Mouse (Mus musculus): Measurements from ENCODE around the gene Gsta1.
"Not testable (repeated sequence)": the region's sequence is repeated elsewhere in the genome, so short reads cannot be mapped to it uniquely, and the experiment has no call there.

Gene Gsta1

DNA sequence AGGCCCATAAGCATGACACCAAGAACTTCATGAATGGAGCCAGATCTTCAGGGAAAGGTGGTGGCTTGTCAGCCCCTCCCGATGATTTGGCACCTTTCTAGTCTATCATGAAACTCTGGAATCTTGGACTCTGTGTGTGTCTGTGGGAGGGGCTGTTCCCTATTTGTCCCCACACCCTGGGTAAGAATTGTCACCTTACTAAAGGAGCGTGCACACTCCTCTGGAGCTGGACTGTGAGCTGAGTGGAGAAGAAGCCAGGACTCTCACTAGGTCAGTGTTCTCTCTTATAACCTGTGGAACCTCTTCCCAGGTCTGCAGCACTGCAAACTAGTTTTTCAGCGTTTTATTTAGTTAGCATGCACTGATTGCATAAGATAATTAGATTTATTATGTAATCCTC lies at the start of gene Gsta1:
TSS of gene Gsta1 (plus strand) at position 196 of the 400 bp plus-strand sequence.
- DNase-seq (ENCODE audit: low read depth, low spot score), result not testable (repeated sequence)

GRCm38 (mm10) chr9:78182474-78182873 lies 48.0 kb upstream of the Gsta1 start, which contains the start of gene Gsta4:
Gene Gsta4 (plus strand): TSS chr9:78182774.
- not testable (repeated sequence) for DNase-seq (ENCODE audit: low read depth, low spot score)

- DNase-seq (ENCODE audit: low read depth, low spot score), result peak; percentile 56
These were observed 44.8 kb upstream of the Gsta1 start for GRCm38 (mm10) chr9:78185686-78186085.

DNA sequence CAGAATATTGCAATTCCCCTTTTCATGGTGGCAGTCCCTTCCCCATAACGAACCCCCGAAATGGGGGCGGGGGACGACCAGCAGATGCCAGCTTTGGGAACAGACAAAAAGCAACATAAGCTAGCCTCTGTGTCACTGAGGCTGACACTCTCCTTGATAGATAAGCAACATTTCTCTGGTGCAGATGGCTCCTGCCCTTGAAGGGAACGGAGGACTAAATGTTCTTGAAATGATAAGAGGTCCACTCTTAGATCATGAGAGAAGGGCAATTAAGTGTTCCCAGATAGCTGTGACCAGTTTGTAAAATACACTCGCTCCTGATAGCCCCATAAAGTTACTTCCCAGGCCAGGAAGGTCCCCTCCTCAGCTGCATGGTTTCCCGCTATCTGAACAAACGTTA lies 41.5 kb upstream of the Gsta1 start:
- DNase-seq (ENCODE audit: low read depth, low spot score), result no peak

DNA sequence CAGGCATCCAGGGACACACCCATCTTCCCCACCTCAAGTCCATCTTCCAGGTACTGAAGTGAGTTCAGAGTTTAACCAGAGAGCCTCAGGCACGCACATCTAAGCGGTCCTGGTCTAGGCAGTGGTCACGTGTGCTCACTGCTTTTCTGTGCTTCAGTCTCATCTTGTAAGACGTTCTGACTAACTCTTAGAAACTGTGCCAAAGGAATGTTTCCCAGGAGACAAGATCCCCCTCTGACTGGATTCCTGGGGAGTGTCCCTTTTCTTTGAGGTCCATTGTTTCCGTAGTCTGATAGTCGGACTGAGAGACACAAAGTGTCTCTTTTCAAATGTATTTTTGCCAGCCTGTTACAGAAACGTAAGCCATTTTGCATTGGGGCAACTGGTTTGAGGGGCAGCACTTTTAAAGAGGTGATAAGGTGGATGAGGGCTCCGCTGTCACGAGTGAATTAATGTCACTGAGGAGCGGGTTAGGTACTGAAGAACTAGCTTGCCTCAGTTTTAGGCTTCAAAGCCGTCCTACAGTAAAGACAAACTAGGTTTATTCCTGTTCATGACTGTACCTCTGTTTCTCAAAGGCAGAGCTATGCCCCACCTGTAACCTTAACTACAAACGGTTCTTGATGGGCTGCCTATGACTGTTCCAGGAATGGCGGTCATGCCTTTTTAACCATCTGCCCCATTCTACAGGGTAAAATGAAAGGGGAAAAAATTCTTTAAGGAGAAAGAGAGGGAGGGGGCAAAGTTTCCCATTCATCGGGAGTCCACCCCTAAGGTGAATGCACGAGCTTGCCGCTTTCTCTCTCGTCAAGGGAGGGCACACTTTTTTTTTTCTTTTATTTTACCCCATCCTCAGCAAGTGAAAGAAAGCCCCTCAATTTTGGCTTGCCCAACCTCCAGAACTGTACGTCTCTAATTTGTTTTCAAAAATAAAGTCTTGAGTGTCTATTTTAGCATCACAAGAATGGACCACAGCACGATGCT lies 39.5 kb upstream of the Gsta1 start:
- peak; percentile 86 for DNase-seq (ENCODE audit: low read depth, low spot score)

GRCm38 (mm10) chr9:78191736-78192135 lies 38.7 kb upstream of the Gsta1 start:
- peak; percentile 93 for DNase-seq (ENCODE audit: low read depth, low spot score)

- DNase-seq (ENCODE audit: low read depth, low spot score), result peak; percentile 86
These were observed 36.4 kb upstream of the Gsta1 start for GRCm38 (mm10) chr9:78193902-78194597.

DNA sequence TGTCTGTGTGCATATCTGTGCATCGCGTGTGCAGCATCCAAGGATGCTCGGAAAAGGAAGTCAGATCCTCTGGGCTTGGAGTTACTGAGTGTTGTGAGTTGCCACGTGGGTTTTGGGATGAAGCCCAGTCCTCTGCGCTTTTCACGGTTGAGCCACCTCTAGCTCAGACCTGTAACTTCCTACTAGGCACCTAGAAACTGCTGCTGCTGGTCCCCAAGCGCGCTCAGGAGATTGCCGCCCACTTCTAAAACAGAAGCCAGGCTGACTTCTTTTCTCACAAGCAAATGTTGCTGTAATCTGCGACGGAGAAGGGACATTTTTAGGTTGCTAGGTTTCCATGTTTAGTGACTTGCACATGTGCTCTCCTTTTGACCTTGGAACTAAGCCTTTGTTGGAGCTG lies 35.4 kb upstream of the Gsta1 start:
- DNase-seq (ENCODE audit: low read depth, low spot score), result no peak

DNA sequence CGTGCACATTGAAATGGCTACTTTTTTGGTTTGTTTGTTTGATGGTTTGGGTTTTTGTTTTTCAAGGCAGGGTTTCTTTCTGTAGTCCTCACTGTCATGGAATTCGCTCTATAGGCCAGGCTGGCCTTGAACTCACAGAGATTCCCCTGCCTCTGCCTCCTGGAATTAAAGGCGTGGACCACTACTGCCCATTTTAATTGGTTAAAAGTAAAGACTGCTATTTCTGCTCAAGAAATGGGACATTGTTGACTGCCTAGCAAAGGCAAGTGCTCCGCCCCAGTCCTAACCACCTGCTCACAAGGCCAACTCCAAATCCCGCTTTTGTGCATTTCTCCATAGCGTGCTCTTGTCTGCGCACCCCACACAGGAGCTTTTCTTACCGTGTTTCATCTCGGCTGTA lies 32.7 kb upstream of the Gsta1 start:
- no peak for DNase-seq (ENCODE audit: low read depth, low spot score)

DNA sequence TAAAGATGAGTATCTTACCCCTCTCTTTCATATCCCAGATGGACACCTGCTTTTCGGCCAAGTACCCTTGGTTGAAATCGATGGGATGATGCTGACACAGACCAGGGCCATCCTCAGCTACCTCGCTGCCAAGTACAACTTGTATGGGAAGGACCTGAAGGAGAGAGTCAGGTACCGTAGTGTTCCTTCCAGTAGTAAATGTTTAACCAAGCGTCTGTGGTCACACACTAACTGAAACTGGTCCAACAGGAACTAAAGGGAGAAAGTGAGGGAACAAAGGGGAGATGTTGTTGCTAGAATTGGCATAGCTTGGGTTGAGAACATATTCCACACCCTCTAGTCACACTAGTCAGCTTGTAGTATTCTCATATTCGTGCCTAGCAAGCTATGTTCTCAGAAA lies 26.3 kb upstream of the Gsta1 start:
- no peak for DNase-seq (ENCODE audit: low read depth, low spot score)

DNA sequence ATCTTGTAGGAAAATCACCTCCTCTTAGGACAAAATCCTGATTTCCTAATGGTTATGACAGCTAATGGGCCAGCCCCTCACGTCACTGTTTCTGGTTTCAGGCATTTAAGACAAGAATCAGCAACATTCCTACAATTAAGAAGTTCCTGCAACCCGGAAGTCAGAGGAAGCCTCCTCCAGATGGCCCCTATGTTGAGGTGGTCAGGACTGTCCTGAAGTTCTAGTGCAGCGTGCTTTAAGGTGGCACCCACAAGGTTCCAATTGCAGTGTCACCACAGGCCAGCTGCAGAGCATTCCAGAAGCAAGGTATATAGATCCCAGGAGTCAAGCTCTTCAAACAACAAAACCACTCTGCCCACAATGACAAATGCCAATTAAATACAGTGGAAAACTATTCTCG lies 21.5 kb upstream of the Gsta1 start:
- DNase-seq (ENCODE audit: low read depth, low spot score), result no peak

DNA sequence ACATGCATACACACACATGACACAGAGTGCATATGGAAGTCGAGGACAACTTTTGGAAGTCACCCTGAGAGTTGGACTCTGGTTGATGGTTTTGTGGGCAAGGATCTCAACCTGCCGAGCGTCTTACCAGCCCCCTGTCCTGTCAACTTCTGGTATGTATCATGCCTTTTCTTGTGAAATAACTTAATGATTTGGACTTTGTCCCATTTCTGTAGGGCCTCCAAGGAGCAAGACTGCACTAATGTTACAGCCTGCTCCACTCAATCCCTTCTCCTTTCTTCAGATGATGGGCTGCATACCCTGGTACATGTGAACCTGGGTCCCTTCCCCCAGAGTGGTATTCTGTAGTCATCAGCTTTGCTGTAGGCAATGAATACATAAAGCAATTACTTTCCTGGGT lies 20.4 kb upstream of the Gsta1 start:
- no peak for DNase-seq (ENCODE audit: low read depth, low spot score)

GRCm38 (mm10) chr9:78210821-78211220 lies 19.6 kb upstream of the Gsta1 start:
- no peak for DNase-seq (ENCODE audit: low read depth, low spot score)

GRCm38 (mm10) chr9:78211521-78211920 lies 18.9 kb upstream of the Gsta1 start:
- DNase-seq (ENCODE audit: low read depth, low spot score), result no peak

- DNase-seq (ENCODE audit: low read depth, low spot score), result peak; percentile 61
These were observed 18.0 kb upstream of the Gsta1 start for GRCm38 (mm10) chr9:78212341-78213049.

- DNase-seq (ENCODE audit: low read depth, low spot score), result no peak
These were observed 13.4 kb upstream of the Gsta1 start for GRCm38 (mm10) chr9:78217074-78217473.

DNA sequence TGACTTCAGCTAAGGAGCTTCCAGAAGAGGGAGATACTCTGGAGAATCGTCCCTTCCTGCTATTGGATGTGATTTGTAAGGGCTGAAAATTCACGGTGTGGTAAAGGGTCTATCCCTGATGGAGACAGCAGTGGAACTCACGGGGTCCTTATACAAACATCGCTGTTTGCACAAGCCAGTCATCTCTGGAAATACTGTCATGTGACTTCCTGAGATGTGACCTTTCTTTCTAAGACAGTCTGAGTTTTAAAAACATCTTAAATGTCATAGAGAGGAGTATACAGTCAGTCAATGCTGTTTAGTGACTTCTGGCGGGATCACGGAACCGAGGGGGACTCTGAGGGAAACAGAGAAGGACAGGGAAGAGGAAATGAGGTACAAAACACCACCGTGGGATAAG lies 7.8 kb upstream of the Gsta1 start:
- no peak for DNase-seq (ENCODE audit: low read depth, low spot score)

GRCm38 (mm10) chr9:78223221-78223902 lies 7.1 kb upstream of the Gsta1 start:
- DNase-seq (ENCODE audit: low read depth, low spot score), result no peak

- DNase-seq (ENCODE audit: low read depth, low spot score), result no peak
These were observed 6.0 kb upstream of the Gsta1 start for GRCm38 (mm10) chr9:78224418-78224817.

DNA sequence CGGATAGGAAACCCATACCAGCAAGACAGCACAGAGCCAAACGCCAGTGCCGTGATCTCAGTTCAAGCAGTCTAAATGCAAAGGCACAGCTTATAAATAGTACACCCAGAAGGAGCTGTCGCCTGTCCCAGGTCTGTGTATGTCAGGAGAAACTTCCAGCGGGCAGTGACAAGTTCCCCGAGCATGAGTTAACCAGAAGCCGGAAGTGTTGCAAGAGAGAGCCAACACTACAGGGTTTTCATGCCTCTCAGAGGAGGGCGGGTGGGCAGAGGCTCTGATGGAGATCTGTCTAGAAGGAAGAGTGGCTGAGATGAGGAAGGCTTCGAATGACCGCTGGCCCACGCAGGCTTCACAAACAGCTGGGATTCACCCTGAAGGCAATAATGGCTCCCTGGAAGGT lies 5.2 kb upstream of the Gsta1 start:
- no peak for DNase-seq (ENCODE audit: low read depth, low spot score)

GRCm38 (mm10) chr9:78228122-78228521 lies 2.3 kb upstream of the Gsta1 start:
- no peak for DNase-seq (ENCODE audit: low read depth, low spot score)

Data from 3T3-L1 (cell line).